Mouse (Mus musculus) erythroblast, adult 5-6 weeks (primary cell): ENCODE measurements around the gene Kcnc1. TPM values are rescaled to one million over a fixed set of nuclear protein-coding genes. Genes with fewer than 3 reads are reported as not detected.

Source experiments
- ATAC-seq: replicated peaks from 2 replicates; pipeline ENCODE4 v1.8.0; 2016; ENCODE audit warnings: moderate number of reproducible peaks, mild to moderate bottlenecking, moderate TSS enrichment, inconsistent platforms; ENCODE audit not compliant: poor library complexity, low FRiP score, severe bottlenecking
- total RNA-seq, 2 experiments: library from RNA; stranded (forward) in 1 of 2; stranded (reverse) in 1 of 2; fragments of 150-400 nt in 1 of 2; fragments of 200-764, 138-1000 nt in 1 of 2; gene quantifications; 2 replicates each; pipeline versions ENCODE4 v1.2.3 to v1.2.4; 2015 to 2017; ENCODE audit warnings: low replicate concordance in 2 of 2

Kcnc1 gene
- total RNA-seq, 2 experiments from 2014 or later, result not detected

- ATAC-seq, result no peak
Observed at GRCm38 (mm10) chr7:46418102-46418622, 21.9 kb downstream of the Kcnc1 start.

GRCm38 (mm10) chr7:46421535-46421934 lies 25.2 kb downstream of the Kcnc1 start:
- no peak for ATAC-seq

GRCm38 (mm10) chr7:46422052-46422763 lies 25.9 kb downstream of the Kcnc1 start:
- ATAC-seq, result no peak

- ATAC-seq, result no peak
Observed at GRCm38 (mm10) chr7:46422764-46423412, 26.6 kb downstream of the Kcnc1 start.

GRCm38 (mm10) chr7:46423951-46424350 lies 27.7 kb downstream of the Kcnc1 start:
- no peak for ATAC-seq

- ATAC-seq, result no peak
Observed at GRCm38 (mm10) chr7:46425012-46425411, 28.7 kb downstream of the Kcnc1 start.

- no peak for ATAC-seq
Observed at GRCm38 (mm10) chr7:46433874-46434273, 37.6 kb downstream of the Kcnc1 start.

GRCm38 (mm10) chr7:46435833-46436232 lies 39.5 kb downstream of the Kcnc1 start:
- no peak for ATAC-seq

GRCm38 (mm10) chr7:46438537-46439141 lies 42.3 kb downstream of the Kcnc1 start:
- no peak for ATAC-seq

- ATAC-seq, result no peak
Observed at GRCm38 (mm10) chr7:46443163-46443562, 46.9 kb downstream of the Kcnc1 start.

GRCm38 (mm10) chr7:46445896-46446295 lies 49.6 kb downstream of the Kcnc1 start:
- ATAC-seq, result no peak

- ATAC-seq, result no peak
Observed at GRCm38 (mm10) chr7:46447473-46448165, 51.3 kb downstream of the Kcnc1 start.

GRCm38 (mm10) chr7:46448922-46449645 lies 52.8 kb downstream of the Kcnc1 start:
- ATAC-seq, result no peak

GRCm38 (mm10) chr7:46453930-46454679 lies 57.8 kb downstream of the Kcnc1 start:
- ATAC-seq, result no peak

- ATAC-seq, result no peak
Observed at GRCm38 (mm10) chr7:46457889-46458288, 61.6 kb downstream of the Kcnc1 start.

- no peak for ATAC-seq
Observed at GRCm38 (mm10) chr7:46459200-46459599, 62.9 kb downstream of the Kcnc1 start.

GRCm38 (mm10) chr7:46459605-46460245 lies 63.4 kb downstream of the Kcnc1 start:
- no peak for ATAC-seq

- no peak for ATAC-seq
Observed at GRCm38 (mm10) chr7:46462287-46462686, 66.0 kb downstream of the Kcnc1 start.
